Mouse (Mus musculus): Measurements from ENCODE around the gene Crx.

The Crx gene

DNA sequence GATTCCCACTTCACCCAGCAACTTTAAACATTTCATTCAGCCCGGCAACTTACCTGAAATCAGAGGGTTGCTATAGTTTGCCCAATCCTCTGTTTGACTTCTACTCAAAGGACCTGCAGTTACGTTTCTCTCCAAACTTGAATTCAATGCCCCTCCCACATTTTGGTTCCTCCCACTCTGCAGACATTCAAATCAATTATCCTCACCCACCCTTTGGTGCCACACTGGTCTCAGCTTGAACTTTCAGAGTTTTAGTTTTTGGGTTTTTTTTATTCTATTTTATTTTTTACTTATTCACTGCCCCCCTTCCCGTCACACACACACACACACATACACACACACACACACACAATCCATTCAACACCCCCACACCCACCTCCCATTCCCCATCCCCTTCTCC, 40.2 kb downstream of the Crx start, which contains the start of gene Obox6:
Gene Obox6 (minus strand): TSS at position 101 of the 400 bp plus-strand sequence.
- no peak for DNase-seq
